ENCODE assay signal across 20 mouse cellular contexts in the genomic region with DNA sequence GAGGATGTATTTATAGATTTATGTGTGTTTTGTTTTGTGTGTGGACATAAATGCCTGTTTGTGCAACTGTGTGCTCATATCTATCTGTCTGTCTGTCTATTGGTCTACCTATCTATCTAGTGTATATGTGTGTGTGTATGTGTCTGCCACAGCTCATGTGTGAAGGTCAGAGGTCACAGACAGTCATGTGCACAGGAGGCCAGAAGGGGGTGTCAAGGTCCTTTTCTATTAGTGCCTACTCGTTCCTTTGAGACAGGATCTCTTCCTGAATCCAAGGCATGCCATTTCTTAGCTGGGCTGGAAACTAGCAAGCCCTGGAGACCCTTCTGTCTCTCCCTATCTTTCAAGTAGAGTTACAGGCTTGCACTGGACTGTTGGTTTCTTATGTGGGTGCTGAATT.
"Had no signal": no experiment of that assay in that cellular context is flagged by ENCODE, and none has a peak within 500 bp of the region (broad histone marks: within the 10 kb centered on the region; RNA-seq: fewer than 3 reads in every experiment).

No protein-coding gene starts in this region.

- H3K9me3 ChIP-seq: kidney, embryonic 15.5 days; lung, embryonic 15.5 days; midbrain, embryonic 13.5 days; stomach, embryonic 15.5 days had no signal

- H3K27me3 ChIP-seq: lung, embryonic 15.5 days; midbrain, embryonic 13.5 days; neural tube, embryonic 13.5 days; stomach, embryonic 15.5 days had no signal

- H3K4me1 ChIP-seq: kidney, embryonic 15.5 days; lung, embryonic 15.5 days; stomach, embryonic 15.5 days had no signal

- H3K9ac ChIP-seq: kidney, embryonic 15.5 days; liver, embryonic 14.5 days; lung, embryonic 15.5 days; midbrain, embryonic 13.5 days; neural tube, embryonic 13.5 days; stomach, embryonic 15.5 days had no signal

- DNase-seq: kidney, postnatal 10 days; kidney, postnatal 36 days; layer of hippocampus, postnatal 36 days; lung, adult 18-20 months; lung, postnatal 14 days; retina, postnatal 1 day; right cerebral cortex, postnatal 25 days; spleen, adult 18-20 months; thymus, postnatal 25 days had no signal

- H3K36me3 ChIP-seq: kidney, embryonic 15.5 days; lung, embryonic 15.5 days; midbrain, embryonic 13.5 days; neural tube, embryonic 13.5 days; stomach, embryonic 15.5 days had no signal

- H3K4me2 ChIP-seq: kidney, embryonic 15.5 days; liver, embryonic 11.5 days; lung, embryonic 15.5 days; midbrain, embryonic 13.5 days; neural tube, embryonic 13.5 days; stomach, embryonic 15.5 days had no signal

- H3K4me3 ChIP-seq: kidney, embryonic 15.5 days; left cerebral cortex, adult 2 months; lung, embryonic 15.5 days; midbrain, embryonic 13.5 days; myocyte; neural tube, embryonic 13.5 days; stomach, embryonic 15.5 days had no signal

- ATAC-seq: midbrain, embryonic 13.5 days; midbrain, embryonic 16.5 days had no signal

- H3K27ac ChIP-seq: kidney, embryonic 15.5 days; left cerebral cortex, adult 2 months; liver, embryonic 14.5 days; lung, embryonic 15.5 days; macrophage; midbrain, embryonic 13.5 days; neural tube, embryonic 13.5 days; stomach, embryonic 15.5 days had no signal
